ENCODE assay signal across 8 mouse cellular contexts in genomic region chr17:69382511-69383100, GRCm38 (mm10). TPM values are rescaled to one million over a fixed set of nuclear protein-coding genes. Genes with fewer than 3 reads are reported as not detected.
DNase-seq lines count a peak whose midpoint lies in the region; ATAC-seq and TF ChIP-seq lines count a peak whose summit lies in the region.

TSS of gene Zbtb14 (plus strand) at chr17:69383050.

- peaks cover 5% of the 10 kb centered on the region; the same call in 1 of the 2 replicates for H3K4me1 ChIP-seq in cortical plate, adult 2 months (ENCODE audit: control insufficient read depth, insufficient read depth, low read length)
- peaks cover 35% of the 10 kb centered on the region for H3K4me1 ChIP-seq in megakaryocyte, embryonic 14.5 days

- peak within 1 kb of the TSS; percentile 100 for H3K27ac ChIP-seq in cortical plate, adult 2 months (ENCODE audit: insufficient read depth, low read length)

- H3K4me3 ChIP-seq in cortical plate, adult 2 months (ENCODE audit: insufficient read depth, low read length), result peak within 1 kb of the TSS; percentile 88
- peak within 1 kb of the TSS; percentile 96 for H3K4me3 ChIP-seq in megakaryocyte, embryonic 14.5 days (replicated peaks)

- TF ChIP-seq POLR2A in cortical plate, adult 2 months (IDR thresholded peaks at IDR 0.05; ENCODE audit: extremely low read depth, insufficient read depth, low read length), result peak; percentile 44; the same call in 1 of the 2 replicates

- H3K36me3 ChIP-seq in megakaryocyte, embryonic 14.5 days (replicated peaks; ENCODE audit: low read length), result peaks cover 22% of the 10 kb centered on the region

- H3K27me3 ChIP-seq in megakaryocyte, embryonic 14.5 days (replicated peaks), result no peaks in the 10 kb centered on the region

- ATAC-seq in activated CD4-positive, CD25-positive, alpha-beta regulatory T cell, adult 4 months, result peak; percentile 68

- no peaks in the 10 kb centered on the region for H3K9me3 ChIP-seq in megakaryocyte, embryonic 14.5 days

- DNase-seq in gastrocnemius, adult 8-10 months (ENCODE audit: low spot score in 2 of 2), result peak; percentile 88 to 92
- peak; percentile 72 for DNase-seq in hindlimb bud, embryonic 11.5 days (ENCODE audit: extremely low spot score, low read depth, low spot score)
- peak; percentile 60 to 92 for DNase-seq in left cerebral cortex, adult 8-10 months (ENCODE audit: low spot score in 2 of 2)
- DNase-seq in right cerebral cortex, postnatal 10 days (ENCODE audit: low spot score in 2 of 2), result peak; percentile 96
- DNase-seq in urinary bladder, postnatal 25 days (ENCODE audit: low spot score), result peak; percentile 90

- TF ChIP-seq CTCF in cortical plate, adult 2 months (IDR thresholded peaks at IDR 0.05; ENCODE audit: extremely low read depth, insufficient read depth, low read length), result no peak

RNA-seq across cellular contexts. Expression of gene Zbtb14, which starts in this region (rescaled TPM):
- 10 to 100 TPM; 13.7 to 13.9 TPM for polyA plus RNA-seq in activated CD4-positive, CD25-positive, alpha-beta regulatory T cell, adult 4 months (2017; shearing (Covaris generic))
- 16.4 and 16.7 TPM in 2 replicates for polyA plus RNA-seq in cortical plate, adult 2 months (2012; rRNA removed)
- 10 to 100 TPM in 2 of 4 experiments, 1 to 10 TPM in 2; 9.4 to 11.1 (median 10.3) TPM for total RNA-seq in gastrocnemius, adult 8-10 months (2022)
- 10 to 100 TPM; 23.9 to 26.8 (median 25.3) TPM for total RNA-seq in left cerebral cortex, adult 8-10 months (2022)
- 0.57 TPM in 1 of 2 replicates, not detected in the other for polyA plus RNA-seq in megakaryocyte, embryonic 14.5 days (2012; ENCODE audit: insufficient read depth, low replicate concordance)

Comparison
In these comparisons a context has a peak if more than half of its experiments do, and no peak if none do; other contexts are left out.
1. Peak in every context shown above with its lines: DNase-seq, ATAC-seq, H3K4me3 ChIP-seq and H3K27ac ChIP-seq.